Mouse (Mus musculus): ENCODE results near the gene Morn3. TPM values are rescaled to one million over a fixed set of nuclear protein-coding genes. Genes with fewer than 3 reads are reported as not detected.
A peak's percentile ranks its signal among the peaks of the same experiment; 100 is the strongest.

The Morn3 gene
- polyA plus RNA-seq, 1 experiment from 2014 or later = not detected

DNA sequence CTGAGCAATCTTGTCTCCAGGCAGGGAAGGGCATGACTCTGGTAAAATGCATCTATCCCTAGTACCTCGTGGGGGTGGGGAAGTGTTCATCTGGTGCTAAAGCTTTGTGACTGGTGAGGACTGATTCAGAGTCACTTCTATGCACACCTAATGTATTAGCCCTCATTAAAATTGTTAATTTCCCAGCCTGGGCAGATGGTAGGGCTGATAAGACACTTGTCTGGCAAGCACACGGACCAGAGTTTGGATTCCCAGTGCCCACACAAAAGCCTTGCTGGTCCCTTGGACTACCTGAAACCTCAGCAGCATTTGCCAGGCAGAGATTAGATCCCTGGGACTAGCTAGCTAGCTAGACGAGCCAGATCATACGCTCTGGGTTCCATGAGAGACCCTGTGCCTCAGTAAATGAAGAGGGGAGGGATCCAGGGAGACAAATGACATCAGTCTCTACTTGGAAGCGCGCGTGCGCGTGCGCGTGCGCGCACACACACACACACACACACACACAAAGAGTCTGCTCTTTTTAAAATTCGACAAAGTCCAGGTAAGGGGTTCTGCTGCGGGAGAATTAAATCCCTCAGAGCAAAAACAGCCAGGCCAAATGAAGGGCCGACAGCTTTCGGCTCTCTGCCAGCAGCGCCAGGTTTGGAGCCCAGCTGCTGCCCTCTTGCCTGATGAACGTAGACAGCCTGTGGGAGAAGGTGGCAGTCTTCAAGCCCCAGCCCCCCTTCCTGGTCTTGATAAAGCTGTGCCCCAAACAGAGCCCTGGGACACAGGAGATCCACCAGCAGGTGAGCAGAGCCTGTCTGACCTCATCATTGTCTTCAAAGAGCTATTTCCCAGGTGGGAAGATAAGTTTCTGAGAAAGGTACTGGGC is 40.9 kb downstream of the Morn3 start:
- Histone ChIP-seq H3K36me3 (no peaks in the 10 kb centered on the region), H3K9me3 (no peaks in the 10 kb centered on the region), H3K4me2 (peak overlapping the region; percentile 5; the same call in 1 of the 2 replicates), H3K4me1 (peaks cover 21% of the 10 kb centered on the region), H3K27me3 (replicated peaks) (0 out of 2 replicates have a peak, but pooled peaks cover 3% of the 10 kb centered on the region), H3K4me3 (no peak overlapping the region), H3K9ac (peak overlapping the region; percentile 30; the same call in 1 of the 2 replicates), H3K27ac (replicated peaks) (no peak overlapping the region)
- WGBS = 56% methylated on average over 19 of the region's 19 CpGs
- ATAC-seq (ENCODE audit: extremely low read depth, insufficient number of reproducible peaks, low FRiP score, low TSS enrichment) = no peak

DNA sequence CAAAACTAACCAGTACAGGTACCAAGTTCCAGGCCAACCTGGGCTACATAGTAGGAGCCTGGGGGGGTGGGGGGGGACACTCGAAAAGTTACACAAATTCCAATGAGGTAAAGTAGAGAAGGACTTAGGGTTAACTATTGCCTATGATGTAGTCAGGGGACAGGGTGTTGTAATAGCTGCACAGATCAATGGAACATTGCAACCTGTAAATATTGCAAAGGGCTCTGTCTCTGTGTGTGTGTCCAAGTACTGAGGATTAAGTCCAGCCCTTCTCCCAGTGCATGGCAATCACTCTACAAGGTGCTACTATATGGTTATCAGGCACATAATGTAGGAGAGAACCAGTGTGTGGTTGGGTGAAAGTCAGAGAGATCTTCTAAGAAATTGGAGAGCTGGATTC is 45.9 kb downstream of the Morn3 start:
- no peak overlapping the region for H3K27ac ChIP-seq (replicated peaks)
- 0 out of 2 replicates have a peak, but pooled peaks cover 3% of the 10 kb centered on the region for H3K27me3 ChIP-seq (replicated peaks)
- no peak overlapping the region for H3K4me3 ChIP-seq
- peaks cover 18% of the 10 kb centered on the region for H3K4me1 ChIP-seq
- 74% methylated on average over 1 of the region's 1 CpGs for WGBS
- H3K9ac ChIP-seq = no peak overlapping the region
- no peak overlapping the region for H3K4me2 ChIP-seq
- no peaks in the 10 kb centered on the region for H3K9me3 ChIP-seq
- ATAC-seq (ENCODE audit: extremely low read depth, insufficient number of reproducible peaks, low FRiP score, low TSS enrichment) = no peak
- peaks cover 7% of the 10 kb centered on the region for H3K36me3 ChIP-seq

DNA sequence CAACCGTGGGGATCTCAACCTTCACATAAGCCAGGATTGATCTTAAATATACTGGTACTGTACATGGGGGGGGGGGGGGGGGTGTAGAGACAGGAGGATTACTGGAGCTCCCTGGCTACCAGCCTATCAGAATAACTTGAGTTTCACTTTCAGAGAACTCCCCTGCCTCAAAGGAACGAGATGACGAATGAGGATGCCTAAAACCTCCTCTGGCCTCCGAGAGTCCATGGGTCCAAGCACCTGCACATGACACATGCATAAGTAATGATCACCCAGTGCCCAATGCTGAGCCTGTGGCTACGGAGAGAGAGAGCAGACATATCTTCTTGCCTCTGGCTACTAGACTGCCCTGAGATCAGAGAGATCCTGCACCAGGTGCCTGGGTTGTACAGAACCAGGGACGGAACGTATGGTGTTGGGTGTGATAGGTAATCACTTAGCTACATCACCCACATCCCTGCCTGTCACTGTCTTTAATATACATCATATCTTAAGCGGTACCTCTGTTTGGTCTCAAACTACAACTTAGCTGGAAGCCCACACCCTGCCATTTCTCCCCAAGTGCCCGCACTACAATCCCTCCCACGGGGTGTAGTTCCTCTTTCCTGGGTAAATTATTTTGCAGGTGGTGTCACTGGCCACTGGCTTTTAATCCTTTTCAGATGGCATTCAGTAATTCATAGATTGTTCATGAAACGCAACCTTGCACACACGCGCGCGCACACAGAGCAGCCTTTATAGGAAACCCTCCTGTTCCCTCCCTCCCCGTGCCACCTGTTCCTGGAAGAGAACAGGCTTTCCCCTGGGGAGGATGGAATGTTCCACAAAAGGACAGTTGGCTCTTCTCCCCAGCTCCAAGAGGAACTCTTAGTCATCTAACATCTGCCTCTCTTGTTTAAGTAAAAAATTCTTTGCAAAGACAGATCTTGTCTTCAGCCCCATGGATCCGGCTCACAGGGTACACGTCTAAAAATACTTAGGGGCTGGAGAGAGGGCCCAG is 49.3 kb downstream of the Morn3 start:
- ATAC-seq (ENCODE audit: extremely low read depth, insufficient number of reproducible peaks, low FRiP score, low TSS enrichment) = no peak

DNA sequence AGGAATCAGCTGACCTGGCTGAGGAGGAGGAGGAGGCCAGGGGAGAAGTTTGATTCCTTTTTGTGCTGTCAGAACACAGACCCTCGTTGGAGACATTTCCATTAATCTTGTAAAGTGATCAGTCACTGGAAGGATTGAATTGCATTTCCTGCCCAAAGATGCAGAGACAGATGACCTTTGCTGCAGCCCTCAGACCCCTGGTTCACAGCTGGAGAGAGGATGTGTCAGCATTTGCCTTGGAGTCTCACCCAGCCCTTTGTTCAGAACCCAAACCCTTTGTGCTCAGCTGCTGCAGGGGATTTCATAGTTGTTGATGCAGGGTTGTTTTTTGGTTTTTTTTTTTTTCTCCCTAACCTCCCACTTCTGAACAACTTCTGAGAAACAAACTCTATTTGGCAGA is 51.9 kb downstream of the Morn3 start:
- no peaks in the 10 kb centered on the region for H3K27me3 ChIP-seq (replicated peaks)
- no peaks in the 10 kb centered on the region for H3K9me3 ChIP-seq
- H3K27ac ChIP-seq (replicated peaks) = no peak overlapping the region
- H3K4me3 ChIP-seq = no peak overlapping the region
- peak overlapping the region; percentile 20 for H3K4me2 ChIP-seq
- peaks cover 10% of the 10 kb centered on the region for H3K36me3 ChIP-seq
- peak overlapping the region; percentile 68 for H3K9ac ChIP-seq
- 4% methylated on average over 1 of the region's 1 CpGs for WGBS
- ATAC-seq (ENCODE audit: extremely low read depth, insufficient number of reproducible peaks, low FRiP score, low TSS enrichment) = no peak
- peaks cover 59% of the 10 kb centered on the region for H3K4me1 ChIP-seq

More for the DNA sequence above, 49.3 kb downstream of the Morn3 start:
- Histone ChIP-seq H3K27ac (replicated peaks) (no peak overlapping the region), H3K4me2 (no peak overlapping the region), H3K36me3 (peaks cover 10% of the 10 kb centered on the region), H3K9me3 (no peaks in the 10 kb centered on the region), H3K4me3 (no peak overlapping the region), H3K4me1 (peaks cover 33% of the 10 kb centered on the region), H3K9ac (no peak overlapping the region), H3K27me3 (replicated peaks) (no peaks in the 10 kb centered on the region)
- 83% methylated on average over 18 of the region's 18 CpGs for WGBS

DNA sequence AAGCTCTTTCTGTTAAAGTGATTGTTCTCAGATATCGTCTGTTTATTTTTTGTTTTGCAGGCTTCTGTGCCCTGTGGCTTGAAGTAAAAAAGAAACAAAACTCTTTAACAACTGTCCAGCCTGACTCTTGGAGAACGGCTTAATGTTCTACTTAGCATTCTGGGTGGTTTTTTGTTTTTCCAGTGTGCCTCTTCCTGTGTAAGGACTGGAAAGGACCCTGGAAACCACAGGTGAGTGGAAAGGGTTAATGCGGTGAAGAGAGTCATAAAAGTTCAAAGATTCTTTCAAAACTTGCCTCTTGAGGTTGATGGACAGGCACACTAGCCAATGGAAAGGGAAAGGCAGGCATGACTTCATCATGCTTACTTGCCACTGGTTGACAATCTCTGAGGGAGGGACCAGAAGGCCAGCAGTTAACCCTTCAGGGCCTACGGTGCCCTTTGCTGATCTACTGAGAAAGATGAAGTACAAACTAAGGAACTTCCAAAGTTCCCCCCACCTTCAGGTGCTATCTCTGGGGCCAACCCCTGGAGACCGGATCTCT is 52.4 kb downstream of the Morn3 start:
- 11% methylated on average over 5 of the region's 5 CpGs for WGBS
- H3K9ac ChIP-seq = peak overlapping the region; percentile 68

DNA sequence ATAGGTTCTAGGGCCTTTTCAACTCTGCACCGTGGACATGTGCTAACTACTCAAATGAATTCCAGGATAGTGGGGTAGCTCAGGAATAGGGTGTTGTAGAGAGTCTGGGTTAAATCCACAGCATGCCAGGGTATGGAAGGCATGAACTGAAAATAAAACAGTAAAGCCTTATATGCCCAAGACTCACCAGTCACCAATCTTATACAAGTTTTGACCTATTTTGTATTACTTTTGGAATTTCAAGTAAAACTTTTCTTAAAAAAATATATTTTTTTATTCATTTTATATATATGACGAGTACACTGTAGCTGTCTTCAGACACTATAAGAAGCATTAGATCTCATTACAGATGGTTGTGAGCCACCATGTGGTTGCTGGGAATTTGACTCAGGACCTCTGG is 53.0 kb downstream of the Morn3 start:
- Histone ChIP-seq H3K9ac (no peak overlapping the region), H3K27ac (replicated peaks) (peak overlapping the region; percentile 56; the same call in 1 of the 2 replicates), H3K36me3 (peaks cover 10% of the 10 kb centered on the region), H3K4me1 (peaks cover 58% of the 10 kb centered on the region), H3K4me3 (peak overlapping the region; percentile 41), H3K9me3 (no peaks in the 10 kb centered on the region), H3K27me3 (replicated peaks) (no peaks in the 10 kb centered on the region), H3K4me2 (peak overlapping the region; percentile 67)
- no peak for ATAC-seq (ENCODE audit: extremely low read depth, insufficient number of reproducible peaks, low FRiP score, low TSS enrichment)
- 48% methylated on average over 2 of the region's 2 CpGs for WGBS

More for the DNA sequence above, 52.4 kb downstream of the Morn3 start:
- Histone ChIP-seq H3K9me3 (no peaks in the 10 kb centered on the region), H3K4me1 (peaks cover 64% of the 10 kb centered on the region), H3K36me3 (peaks cover 10% of the 10 kb centered on the region), H3K4me2 (peak overlapping the region; percentile 67), H3K4me3 (peak overlapping the region; percentile 41), H3K27ac (replicated peaks) (peak overlapping the region; percentile 56; the same call in 1 of the 2 replicates), H3K27me3 (replicated peaks) (no peaks in the 10 kb centered on the region)
- ATAC-seq (ENCODE audit: extremely low read depth, insufficient number of reproducible peaks, low FRiP score, low TSS enrichment) = peak; percentile 48; the same call in 1 of the 2 replicates

DNA sequence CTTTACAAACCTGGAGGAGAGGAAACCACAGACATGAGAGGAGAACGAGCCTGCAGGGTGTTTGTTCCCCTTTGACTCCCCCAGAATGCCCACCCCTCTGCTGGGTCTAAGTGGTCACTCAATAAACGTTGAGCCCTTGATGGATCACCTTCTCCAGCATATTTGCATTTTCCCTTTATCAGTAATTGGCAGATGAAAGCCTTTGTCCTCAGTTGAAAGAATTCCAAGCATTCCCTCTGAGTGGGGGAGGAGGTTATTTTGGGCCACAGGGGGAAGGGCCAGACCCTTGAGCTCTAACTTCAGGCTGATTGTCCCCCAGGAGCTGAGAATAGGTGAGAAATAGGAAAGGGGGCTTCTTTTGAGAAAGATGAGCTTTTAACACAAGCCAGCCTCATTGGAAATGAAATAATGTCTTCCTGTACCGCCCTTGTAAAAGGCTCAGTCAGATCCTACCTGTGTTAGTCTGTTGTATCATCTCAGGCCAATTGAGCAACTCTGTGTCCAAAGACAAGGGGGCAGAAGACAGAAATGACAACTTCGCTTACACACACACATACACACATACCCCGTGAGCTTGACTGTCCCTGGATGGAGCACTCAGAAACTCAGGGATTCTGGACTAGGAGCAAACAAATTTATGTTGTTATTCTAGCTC is 55.3 kb downstream of the Morn3 start:
- H3K9ac ChIP-seq = peak overlapping the region; percentile 93
- ATAC-seq (ENCODE audit: extremely low read depth, insufficient number of reproducible peaks, low FRiP score, low TSS enrichment) = no peak
- H3K36me3 ChIP-seq = peaks cover 3% of the 10 kb centered on the region; the same call in 1 of the 2 replicates
- H3K27ac ChIP-seq (replicated peaks) = peak overlapping the region; percentile 93
- no peaks in the 10 kb centered on the region for H3K9me3 ChIP-seq
- peaks cover 65% of the 10 kb centered on the region for H3K4me1 ChIP-seq
- WGBS = 18% methylated on average over 5 of the region's 5 CpGs
- H3K27me3 ChIP-seq (replicated peaks) = peaks cover 8% of the 10 kb centered on the region; the same call in 1 of the 2 replicates
- H3K4me3 ChIP-seq = peak overlapping the region; percentile 80
- peak overlapping the region; percentile 99 for H3K4me2 ChIP-seq

DNA sequence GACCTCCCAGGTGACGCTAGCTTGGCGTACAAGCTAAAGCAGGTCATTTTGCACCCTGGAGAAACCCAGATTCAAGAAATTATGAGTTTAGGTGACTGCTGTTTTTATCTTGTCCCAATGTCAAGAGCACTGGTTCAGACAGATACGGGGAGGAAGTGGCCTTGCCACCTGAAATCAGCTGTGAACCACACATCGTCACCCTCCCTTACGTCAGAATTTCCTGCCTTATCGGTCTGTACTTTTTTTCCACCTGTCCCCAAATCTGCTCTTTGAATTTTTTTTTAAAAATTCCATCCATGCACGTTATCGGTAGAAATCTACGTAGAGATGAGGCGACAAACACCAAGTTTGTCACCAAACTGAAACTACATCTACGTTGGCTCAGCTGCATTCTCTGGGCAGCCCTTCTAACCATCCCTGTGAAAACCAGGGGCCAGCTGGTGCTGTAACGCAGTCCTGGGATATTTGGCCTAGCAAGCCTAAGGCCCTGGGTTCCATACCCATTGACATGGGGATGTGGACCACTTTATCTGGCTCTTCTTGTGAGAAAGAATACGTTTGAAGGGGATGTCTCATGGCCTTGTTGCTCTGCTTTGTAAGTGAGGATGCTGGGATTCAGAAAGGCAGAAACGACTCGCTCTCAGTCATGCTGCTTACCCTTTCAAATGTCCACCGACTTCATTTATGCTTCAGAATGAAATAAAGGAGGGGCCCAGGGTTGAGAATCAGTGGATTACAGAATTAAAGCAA is 56.2 kb downstream of the Morn3 start:
- ATAC-seq (ENCODE audit: extremely low read depth, insufficient number of reproducible peaks, low FRiP score, low TSS enrichment) = no peak
- H3K36me3 ChIP-seq = peaks cover under 1% of the 10 kb centered on the region; the same call in 1 of the 2 replicates
- H3K27me3 ChIP-seq (replicated peaks) = peaks cover 8% of the 10 kb centered on the region; the same call in 1 of the 2 replicates
- WGBS = 12% methylated on average over 16 of the region's 16 CpGs
- H3K9me3 ChIP-seq = no peaks in the 10 kb centered on the region
- peak overlapping the region; percentile 93 for H3K27ac ChIP-seq (replicated peaks)
- peak overlapping the region; percentile 93 for H3K9ac ChIP-seq
- H3K4me1 ChIP-seq = peaks cover 71% of the 10 kb centered on the region
- peak overlapping the region; percentile 99 for H3K4me2 ChIP-seq
- H3K4me3 ChIP-seq = peak overlapping the region; percentile 80

DNA sequence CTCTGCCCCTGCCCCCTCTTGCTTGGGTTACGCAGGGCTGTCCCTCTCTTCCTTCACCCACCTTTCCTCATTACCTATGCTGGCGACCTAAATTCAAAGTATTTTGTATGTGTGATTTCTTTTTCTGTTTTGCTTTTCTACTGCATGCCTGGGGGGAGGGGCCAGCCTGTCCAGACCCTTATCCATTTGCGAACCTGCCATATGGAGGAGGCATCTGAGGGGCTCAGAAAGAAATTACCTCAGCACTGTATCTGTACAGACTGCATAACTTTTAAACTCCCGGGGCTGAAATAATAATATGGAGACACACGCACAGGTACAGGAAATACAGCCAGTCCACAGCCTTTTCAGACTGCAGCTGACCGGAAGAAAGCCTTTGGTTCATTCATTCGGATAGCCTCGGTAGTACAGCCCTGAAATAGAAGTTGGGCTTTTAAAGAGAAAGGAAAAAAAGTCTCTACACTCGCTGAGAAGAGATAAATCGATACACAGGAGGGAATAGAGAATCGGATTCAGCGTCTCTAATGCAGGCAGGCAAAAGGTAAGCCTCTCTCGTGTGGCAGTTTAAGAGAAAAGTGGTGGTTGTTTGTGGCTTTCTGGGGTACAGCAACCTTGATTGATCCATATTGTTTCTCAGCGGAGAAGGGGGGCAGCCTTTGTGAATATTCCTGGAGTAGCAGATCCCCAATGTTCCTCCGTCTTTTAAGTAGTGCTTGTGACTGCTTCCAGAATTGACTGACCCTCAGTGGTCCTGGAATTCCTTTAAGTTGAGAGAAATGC is 57.1 kb downstream of the Morn3 start, which contains the start of gene Kdm2b:
Kdm2b (minus strand) TSS at position 273 of the 780 bp plus-strand sequence.
- peak within 1 kb of the TSS; percentile 93 for H3K9ac ChIP-seq
- no peaks in the 10 kb centered on the region for H3K36me3 ChIP-seq
- peak within 1 kb of the TSS; percentile 93 for H3K27ac ChIP-seq (replicated peaks)
- no peaks in the 10 kb centered on the region for H3K9me3 ChIP-seq
- WGBS = 2% methylated on average over 15 of the region's 15 CpGs
- peak within 1 kb of the TSS; percentile 99 for H3K4me2 ChIP-seq
- H3K27me3 ChIP-seq (replicated peaks) = peaks cover 12% of the 10 kb centered on the region; the same call in 1 of the 2 replicates
- peak within 1 kb of the TSS; percentile 80 for H3K4me3 ChIP-seq
- ATAC-seq (ENCODE audit: extremely low read depth, insufficient number of reproducible peaks, low FRiP score, low TSS enrichment) = no peak
- H3K4me1 ChIP-seq = peaks cover 67% of the 10 kb centered on the region

Measured in heart, embryonic 13.5 days (tissue).